Mouse (Mus musculus): ENCODE data around the gene Olfr1427.
"Not testable (repeated sequence)": the region's sequence is repeated elsewhere in the genome, so short reads cannot be mapped to it uniquely, and the experiment has no call there.

Olfr1427 gene
- long read RNA-seq, experiment 1: 0 reads
- long read RNA-seq, experiment 2: 0 reads

GRCm38 (mm10) chr19:12103234-12103633 is at the start of gene Olfr1427:
Gene Olfr1427 (minus strand): TSS chr19:12103334.
- intact Hi-C loops (cut with DNase I): no loop called here

DNA sequence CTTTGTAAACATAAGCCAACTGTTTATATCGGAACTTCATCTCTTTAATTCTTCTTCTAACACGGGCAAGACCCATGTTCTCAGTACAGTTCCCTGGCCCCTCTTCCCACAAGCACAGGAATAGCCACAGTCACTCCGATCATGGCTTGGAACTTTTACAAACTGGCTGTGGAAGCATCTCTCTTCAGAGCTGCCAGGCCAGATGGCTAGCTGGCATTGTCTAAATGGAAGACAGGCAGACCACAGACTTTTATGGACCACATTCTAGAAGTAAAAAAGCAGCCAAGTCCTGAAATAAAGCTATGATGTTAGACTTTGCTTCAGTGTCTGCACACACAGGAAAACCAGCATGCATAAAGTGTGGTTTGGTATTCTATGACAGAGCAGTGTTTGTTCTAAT is 42.3 kb upstream of the Olfr1427 start:
- intact Hi-C loops (cut with DNase I): no loop called here

DNA sequence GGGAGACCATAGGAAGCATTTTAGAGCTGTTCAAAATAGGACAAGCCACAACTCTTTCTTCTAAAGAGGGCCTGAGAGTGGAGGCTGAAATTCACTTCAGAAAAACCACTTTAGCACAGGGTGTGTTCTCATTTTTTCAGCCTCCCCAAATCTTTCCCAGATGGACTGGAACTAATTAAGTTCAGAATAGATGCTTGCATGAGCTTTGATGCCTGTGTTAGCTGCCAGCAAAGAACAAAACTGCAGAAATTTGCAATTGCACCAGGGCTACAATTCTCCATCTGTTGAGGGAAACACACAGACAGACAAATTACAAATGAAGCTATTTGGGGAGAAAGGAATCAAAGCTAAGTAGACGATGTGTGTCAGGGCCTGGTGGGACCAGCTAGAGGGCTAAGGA is 40.2 kb upstream of the Olfr1427 start:
- intact Hi-C loops (cut with DNase I): no loop called here

DNA sequence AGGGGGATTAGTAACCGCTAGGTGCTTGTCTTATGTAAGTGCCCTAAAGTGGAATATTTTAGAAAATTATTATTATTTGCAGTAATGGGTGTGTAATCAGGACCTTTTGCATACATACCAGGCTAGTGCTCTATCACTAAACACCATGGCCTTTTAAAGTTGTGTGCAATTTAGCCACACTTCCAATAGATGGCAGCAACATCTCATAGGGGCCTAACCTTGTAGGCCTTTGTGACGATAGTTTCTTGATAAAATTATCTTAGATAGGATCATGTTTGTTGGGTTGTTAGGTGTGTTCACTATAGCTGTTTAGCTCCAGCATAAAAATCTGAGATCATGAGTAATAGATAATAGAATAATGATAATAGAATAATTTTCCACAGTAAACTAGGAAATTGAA is 31.2 kb upstream of the Olfr1427 start:
- intact Hi-C loops (cut with DNase I): loop anchor here (5.0 to 10.0 kb wide), 2 partner anchors 298 to 461 kb away; partner anchors contain the start of gene Gm4952

- intact Hi-C loops (cut with DNase I): no loop called here
These were observed 20.0 kb upstream of the Olfr1427 start, which contains the start of gene Olfr76 for GRCm38 (mm10) chr19:12123103-12123502. Gene Olfr76 (minus strand): TSS chr19:12123203.

DNA sequence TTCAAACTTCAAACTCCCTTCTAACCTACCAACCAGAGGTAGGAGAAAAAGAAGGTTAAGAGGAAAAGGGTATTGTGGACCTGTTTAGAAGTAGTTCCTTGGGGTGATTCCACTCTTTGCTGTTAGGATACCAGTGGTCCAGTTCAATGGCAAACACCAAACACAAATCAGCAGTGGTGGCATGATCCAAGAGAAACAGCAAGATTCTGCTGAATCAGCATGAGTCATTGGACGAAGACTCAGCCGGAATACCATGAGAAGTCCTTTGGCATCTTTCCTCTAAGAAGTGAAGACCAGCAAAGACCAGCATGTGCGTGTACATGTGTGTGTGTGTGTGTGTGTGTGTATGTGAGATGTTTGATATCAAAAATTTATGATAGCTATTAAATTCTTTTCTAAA is 13.3 kb upstream of the Olfr1427 start:
- intact Hi-C loops (cut with DNase I): no loop called here

DNA sequence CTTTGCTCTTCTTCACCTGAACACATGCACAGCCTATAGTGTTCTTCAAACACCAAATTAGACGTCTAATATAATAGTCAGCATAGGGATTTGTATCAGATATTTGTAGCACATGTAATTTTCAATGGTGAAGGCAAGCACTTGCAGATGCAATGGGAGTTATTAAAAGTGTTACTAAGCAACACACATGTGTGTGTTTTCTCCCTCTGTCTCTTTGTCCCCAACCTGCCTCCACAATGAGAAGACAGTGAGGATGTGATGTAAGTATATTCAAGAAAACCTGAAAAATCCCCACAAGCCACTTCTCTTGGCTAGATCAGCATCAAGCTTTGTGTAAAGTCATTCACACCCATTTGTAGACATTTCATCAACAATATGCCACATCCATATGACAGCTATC is 12.7 kb upstream of the Olfr1427 start, which contains the start of gene Olfr1428:
Olfr1428 (minus strand) TSS at position 101 of the 400 bp plus-strand sequence.
- intact Hi-C loops (cut with DNase I): no loop called here

GRCm38 (mm10) chr19:12113807-12114206 is 10.7 kb upstream of the Olfr1427 start:
- intact Hi-C loops (cut with DNase I): no loop called here

DNA sequence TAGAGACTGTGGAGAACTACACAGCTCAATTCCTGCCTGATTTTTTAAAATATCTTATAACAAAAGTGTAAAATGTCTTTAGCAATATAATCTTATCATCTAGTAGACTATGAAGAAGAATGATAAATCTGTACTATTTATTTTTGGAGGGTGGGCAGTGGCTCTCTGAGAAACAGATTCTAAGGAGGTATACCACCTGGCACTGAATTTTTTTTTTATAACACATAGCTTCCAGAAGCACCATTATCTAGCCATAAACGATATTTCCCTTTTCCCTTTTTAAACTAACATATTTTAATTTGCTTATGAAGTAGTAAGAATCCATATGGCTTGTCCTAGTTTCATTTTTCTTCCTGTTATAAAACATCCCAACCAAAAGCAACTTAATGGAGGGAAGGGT is 1.4 kb upstream of the Olfr1427 start:
- intact Hi-C loops (cut with DNase I): no loop called here

DNA sequence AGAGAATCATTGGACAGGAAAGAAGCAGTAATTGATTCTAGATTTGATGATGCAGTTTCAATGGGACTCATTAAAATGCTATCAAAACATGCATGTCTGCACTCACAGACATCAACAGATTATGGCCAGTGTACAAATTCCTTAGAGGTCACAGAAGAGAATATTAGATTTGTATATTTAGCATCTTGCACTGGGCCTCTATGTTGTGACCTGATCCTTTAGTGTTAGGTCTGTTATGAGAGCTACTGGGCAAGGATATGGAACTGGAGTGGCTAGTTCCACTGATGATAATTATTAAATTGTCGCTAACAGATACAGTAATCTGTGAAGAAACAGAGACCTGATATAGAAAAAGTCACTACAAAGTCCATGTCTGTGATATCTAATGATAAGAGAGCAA is 11.2 kb downstream of the Olfr1427 start, which contains the start of gene Olfr1426:
Olfr1426 (minus strand) TSS at position 101 of the 400 bp plus-strand sequence.
- intact Hi-C loops (cut with DNase I): no loop called here

GRCm38 (mm10) chr19:12077631-12078030 is 25.5 kb downstream of the Olfr1427 start, which contains the start of gene Olfr1425:
Gene Olfr1425 (minus strand): TSS chr19:12077731.
- intact Hi-C loops (cut with DNase I): not testable (repeated sequence)

- intact Hi-C loops (cut with DNase I): not testable (repeated sequence)
These were observed 33.6 kb downstream of the Olfr1427 start for GRCm38 (mm10) chr19:12069546-12069945.

DNA sequence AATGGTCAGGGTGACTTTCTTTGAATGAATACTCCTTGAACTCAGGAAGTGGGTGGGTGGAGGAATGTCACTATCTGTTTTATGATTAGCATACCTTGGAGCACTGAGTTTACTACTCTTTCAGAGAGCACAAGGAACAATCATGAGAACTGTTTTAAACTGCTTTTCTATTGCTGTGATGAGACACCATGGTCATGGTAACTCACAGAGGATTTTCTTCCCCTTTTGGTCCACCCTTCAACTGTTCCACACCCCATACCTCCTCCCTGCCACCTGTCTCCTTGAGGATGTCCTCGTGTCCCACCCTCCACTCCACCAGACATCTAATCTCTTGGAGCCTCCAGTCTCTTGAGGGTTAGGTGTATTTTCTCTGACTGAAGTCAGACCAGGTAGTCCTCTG is 35.3 kb downstream of the Olfr1427 start:
- intact Hi-C loops (cut with DNase I): not testable (repeated sequence)

- intact Hi-C loops (cut with DNase I): not testable (repeated sequence)
These were observed 40.6 kb downstream of the Olfr1427 start, which contains the start of gene Olfr1424 for GRCm38 (mm10) chr19:12062582-12062981. Gene Olfr1424 (minus strand): TSS chr19:12062682.
